Mouse (Mus musculus): ENCODE measurements at regions not wholly inside any gene's neighbourhood (a gene's known extent, or its start where the extent isn't known, plus 50 kb on each side); places are given as distances from the start of the nearest gene placed in this dataset.

GRCm38 (mm10) chr9:27509711-27510110 lies 113.1 kb downstream of the Spata19 start:
- TF ChIP-seq CTCF (IDR thresholded peaks at IDR 0.05; ENCODE audit: extremely low read depth, insufficient read depth, low read length) (no peak), POLR2A (IDR thresholded peaks at IDR 0.05; ENCODE audit: extremely low read depth, insufficient read depth, low read length) (no peak)
